Mouse (Mus musculus): ENCODE measurements around the gene Pde6d. TPM values are rescaled to one million over a fixed set of nuclear protein-coding genes. Genes with fewer than 3 reads are reported as not detected.

Gene Pde6d
- polyA plus RNA-seq, 1 experiment from 2014 or later = 73.0 TPM

- peak overlapping the region; percentile 53 for H3K27ac ChIP-seq
- H3K27me3 ChIP-seq = no peaks in the 10 kb centered on the region
- H3K9me3 ChIP-seq (replicated peaks) = no peaks in the 10 kb centered on the region
- no peak overlapping the region for H3K9ac ChIP-seq
- peaks cover 20% of the 10 kb centered on the region for H3K36me3 ChIP-seq
- no peak overlapping the region for H3K4me3 ChIP-seq
- H3K4me2 ChIP-seq = peak overlapping the region; percentile 32
- 24% methylated on average over 11 of the region's 11 CpGs for WGBS
- ATAC-seq (replicated peaks; ENCODE audit: insufficient number of reproducible peaks, insufficient read depth, low FRiP score, low read depth) = peak; percentile 18; the same call in 1 of the 2 replicates
- peaks cover 34% of the 10 kb centered on the region for H3K4me1 ChIP-seq (replicated peaks)
These were observed 49.9 kb downstream of the Pde6d start for GRCm38 (mm10) chr1:86532362-86533051.

- 11% methylated on average over 13 of the region's 13 CpGs for WGBS
- no peak for ATAC-seq (replicated peaks; ENCODE audit: insufficient number of reproducible peaks, insufficient read depth, low FRiP score, low read depth)
- Histone ChIP-seq H3K27ac (peak overlapping the region; percentile 53), H3K4me3 (no peak overlapping the region), H3K4me2 (peak overlapping the region; percentile 32), H3K27me3 (no peaks in the 10 kb centered on the region), H3K4me1 (replicated peaks) (peaks cover 34% of the 10 kb centered on the region), H3K9me3 (replicated peaks) (no peaks in the 10 kb centered on the region), H3K36me3 (peaks cover 20% of the 10 kb centered on the region), H3K9ac (peak overlapping the region; percentile 2; the same call in 1 of the 2 replicates)
These were observed 50.7 kb downstream of the Pde6d start for GRCm38 (mm10) chr1:86531547-86532321.

- Histone ChIP-seq H3K27me3 (no peaks in the 10 kb centered on the region), H3K4me1 (replicated peaks) (peaks cover 34% of the 10 kb centered on the region), H3K9me3 (replicated peaks) (no peaks in the 10 kb centered on the region), H3K36me3 (peaks cover 20% of the 10 kb centered on the region), H3K4me3 (no peak overlapping the region), H3K9ac (0 out of 2 replicates have a peak overlapping the region, but pooled peaks have one; percentile 2), H3K27ac (peak overlapping the region; percentile 53), H3K4me2 (no peak overlapping the region; the same call in 1 of the 2 replicates)
- ATAC-seq (replicated peaks; ENCODE audit: insufficient number of reproducible peaks, insufficient read depth, low FRiP score, low read depth) = no peak
- WGBS = 30% methylated on average over 4 of the region's 4 CpGs
These were observed 51.4 kb downstream of the Pde6d start for GRCm38 (mm10) chr1:86530871-86531546.

GRCm38 (mm10) chr1:86529590-86529989 is 52.8 kb downstream of the Pde6d start:
- no peak for ATAC-seq (replicated peaks; ENCODE audit: insufficient number of reproducible peaks, insufficient read depth, low FRiP score, low read depth)
- Histone ChIP-seq H3K27ac (peak overlapping the region; percentile 96; the same call in 1 of the 2 replicates), H3K4me1 (replicated peaks) (peaks cover 42% of the 10 kb centered on the region)

GRCm38 (mm10) chr1:86528571-86529180 is 53.8 kb downstream of the Pde6d start:
- Histone ChIP-seq H3K4me2 (peak overlapping the region; percentile 86), H3K9me3 (replicated peaks) (no peaks in the 10 kb centered on the region), H3K27ac (peak overlapping the region; percentile 96), H3K4me3 (peak overlapping the region; percentile 91), H3K36me3 (peaks cover 20% of the 10 kb centered on the region), H3K27me3 (no peaks in the 10 kb centered on the region), H3K4me1 (replicated peaks) (peaks cover 48% of the 10 kb centered on the region), H3K9ac (peak overlapping the region; percentile 96)
- no peak for ATAC-seq (replicated peaks; ENCODE audit: insufficient number of reproducible peaks, insufficient read depth, low FRiP score, low read depth)
- WGBS = under 1% methylated on average over 15 of the region's 15 CpGs

More at GRCm38 (mm10) chr1:86529590-86529989, 52.8 kb downstream of the Pde6d start:
- peak overlapping the region; percentile 86 for H3K4me2 ChIP-seq
- 31% methylated on average over 4 of the region's 4 CpGs for WGBS
- H3K27me3 ChIP-seq = no peaks in the 10 kb centered on the region
- no peaks in the 10 kb centered on the region for H3K9me3 ChIP-seq (replicated peaks)
- H3K4me3 ChIP-seq = peak overlapping the region; percentile 91
- H3K9ac ChIP-seq = peak overlapping the region; percentile 96
- peaks cover 20% of the 10 kb centered on the region for H3K36me3 ChIP-seq

- Histone ChIP-seq H3K27ac (peak overlapping the region; percentile 96), H3K27me3 (no peaks in the 10 kb centered on the region), H3K9ac (peak overlapping the region; percentile 96), H3K36me3 (peaks cover 20% of the 10 kb centered on the region), H3K9me3 (replicated peaks) (no peaks in the 10 kb centered on the region), H3K4me2 (peak overlapping the region; percentile 86), H3K4me3 (peak overlapping the region; percentile 91), H3K4me1 (replicated peaks) (peaks cover 49% of the 10 kb centered on the region)
- under 1% methylated on average over 89 of the region's 89 CpGs for WGBS
- peak; percentile 23 for ATAC-seq (replicated peaks; ENCODE audit: insufficient number of reproducible peaks, insufficient read depth, low FRiP score, low read depth)
These were observed 54.6 kb downstream of the Pde6d start for GRCm38 (mm10) chr1:86527599-86528486.

- H3K9me3 ChIP-seq (replicated peaks) = no peaks in the 10 kb centered on the region
- H3K9ac ChIP-seq = peak overlapping the region; percentile 96
- H3K36me3 ChIP-seq = peaks cover 20% of the 10 kb centered on the region
- ATAC-seq (replicated peaks; ENCODE audit: insufficient number of reproducible peaks, insufficient read depth, low FRiP score, low read depth) = no peak
- no peaks in the 10 kb centered on the region for H3K27me3 ChIP-seq
- H3K4me2 ChIP-seq = peak overlapping the region; percentile 86
- WGBS = under 1% methylated on average over 111 of the region's 111 CpGs
- H3K27ac ChIP-seq = peak overlapping the region; percentile 96
- peaks cover 51% of the 10 kb centered on the region for H3K4me1 ChIP-seq (replicated peaks)
- peak overlapping the region; percentile 91 for H3K4me3 ChIP-seq
These were observed 55.4 kb downstream of the Pde6d start for GRCm38 (mm10) chr1:86526789-86527598.

GRCm38 (mm10) chr1:86526116-86526788 is 56.2 kb downstream of the Pde6d start, which contains the start of gene Ptma:
Gene Ptma (plus strand): TSS chr1:86526726.
- Histone ChIP-seq H3K4me1 (replicated peaks) (peaks cover 49% of the 10 kb centered on the region), H3K36me3 (peaks cover 18% of the 10 kb centered on the region), H3K27ac (peak within 1 kb of the TSS; percentile 99), H3K27me3 (no peaks in the 10 kb centered on the region), H3K4me2 (peak within 1 kb of the TSS; percentile 86), H3K9me3 (replicated peaks) (no peaks in the 10 kb centered on the region), H3K9ac (peak within 1 kb of the TSS; percentile 96), H3K4me3 (peak within 1 kb of the TSS; percentile 91)
- peak; percentile 92 for ATAC-seq (replicated peaks; ENCODE audit: insufficient number of reproducible peaks, insufficient read depth, low FRiP score, low read depth)
- under 1% methylated on average over 56 of the region's 63 CpGs for WGBS

- H3K9ac ChIP-seq = peak overlapping the region; percentile 78
- peak overlapping the region; percentile 99 for H3K27ac ChIP-seq
- no peaks in the 10 kb centered on the region for H3K27me3 ChIP-seq
- WGBS = under 1% methylated on average over 44 of the region's 44 CpGs
- H3K4me3 ChIP-seq = peak overlapping the region; percentile 91
- H3K4me2 ChIP-seq = peak overlapping the region; percentile 86
- ATAC-seq (replicated peaks; ENCODE audit: insufficient number of reproducible peaks, insufficient read depth, low FRiP score, low read depth) = peak; percentile 3; the same call in 1 of the 2 replicates
- no peaks in the 10 kb centered on the region for H3K9me3 ChIP-seq (replicated peaks)
- peaks cover 12% of the 10 kb centered on the region for H3K36me3 ChIP-seq
- H3K4me1 ChIP-seq (replicated peaks) = peaks cover 42% of the 10 kb centered on the region
These were observed 56.8 kb downstream of the Pde6d start for GRCm38 (mm10) chr1:86525499-86526115.
